Mouse (Mus musculus) lung, adult 2 months (tissue): Measurements from ENCODE around the gene Tmem88b. TPM values are rescaled to one million over a fixed set of nuclear protein-coding genes. Genes with fewer than 3 reads are reported as not detected.

ENCODE experiments used
- DNase-seq: peaks from one replicate; pipeline ENCODE4 v3.0.0; 2022
- H3K4me1 ChIP-seq: fragments of 200-500 bp; 2 replicates; pipeline ENCODE4 v1.6.1; 2011; ENCODE audit warnings: low read length; ENCODE audit not compliant: control insufficient read depth, insufficient read depth
- H3K4me3 ChIP-seq: fragments of 200-500 bp; replicated peaks from 2 replicates; pipeline ENCODE3; 2011; ENCODE audit warnings: low read depth, mild to moderate bottlenecking, control low read depth, low read length; ENCODE audit errors: extremely low read depth
- CTCF ChIP-seq: fragments of 200-500 bp; IDR thresholded peaks from 2 replicates; pipeline ENCODE4 v1.5.1; 2011; ENCODE audit warnings: mild to moderate bottlenecking, low read length, control low read depth; ENCODE audit not compliant: insufficient read depth
- POLR2A ChIP-seq: fragments of 200-500 bp; IDR thresholded peaks from 2 replicates; pipeline ENCODE4 v1.6.1; 2011; ENCODE audit warnings: low read depth, mild to moderate bottlenecking, control low read depth, low read length, borderline replicate concordance; ENCODE audit errors: extremely low read depth
- WGBS: fragments of 180-500 bp; shearing (Covaris S2); methylation state at CpG from one replicate; pipeline ENCODE4 v1.1.7; 2018; 5-methylcytosine and 5-hydroxymethylcytosine counted together
- polyA plus RNA-seq: library from polyadenylated mRNA; depleted of rRNA; stranded (reverse); fragments of >200 nt; gene quantifications from 2 replicates; pipeline ENCODE4 v1.2.3, GENCODE M21; 2012

The Tmem88b gene
- polyA plus RNA-seq, 1 experiment, result 0.38 TPM

DNA sequence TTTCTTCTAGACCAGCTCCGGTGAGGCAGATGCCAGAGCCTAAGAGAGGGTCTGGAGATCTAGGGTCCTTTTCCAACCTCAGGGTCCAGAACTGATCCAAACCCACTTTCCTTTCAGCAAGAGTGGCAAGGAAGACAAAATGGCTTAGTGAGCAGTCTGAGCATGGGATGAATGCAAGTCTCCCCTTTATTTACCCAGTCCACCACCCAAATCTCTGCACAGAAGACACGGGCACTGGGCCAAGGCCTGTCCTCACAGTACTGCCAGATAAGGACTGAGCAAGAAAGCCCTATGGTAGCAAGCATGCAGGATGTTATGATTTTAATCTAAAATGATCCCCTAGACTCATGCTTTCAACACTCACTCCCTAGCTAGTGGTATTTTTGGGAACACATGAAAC lies 7.9 kb downstream of the Tmem88b start:
- no peak for DNase-seq
- Histone ChIP-seq H3K4me3 (no peak overlapping the region), H3K4me1 (peaks cover 9% of the 10 kb centered on the region)
- WGBS, result 63% methylated on average over 2 of the region's 2 CpGs
- no peak for TF ChIP-seq POLR2A
- TF ChIP-seq CTCF, result no peak

- WGBS, result 54% methylated on average over 2 of the region's 2 CpGs
- TF ChIP-seq POLR2A (no peak), CTCF (no peak)
- Histone ChIP-seq H3K4me1 (peaks cover 9% of the 10 kb centered on the region), H3K4me3 (no peak overlapping the region)
- no peak for DNase-seq
Observed at GRCm38 (mm10) chr4:155776704-155777335, 8.9 kb downstream of the Tmem88b start.

DNA sequence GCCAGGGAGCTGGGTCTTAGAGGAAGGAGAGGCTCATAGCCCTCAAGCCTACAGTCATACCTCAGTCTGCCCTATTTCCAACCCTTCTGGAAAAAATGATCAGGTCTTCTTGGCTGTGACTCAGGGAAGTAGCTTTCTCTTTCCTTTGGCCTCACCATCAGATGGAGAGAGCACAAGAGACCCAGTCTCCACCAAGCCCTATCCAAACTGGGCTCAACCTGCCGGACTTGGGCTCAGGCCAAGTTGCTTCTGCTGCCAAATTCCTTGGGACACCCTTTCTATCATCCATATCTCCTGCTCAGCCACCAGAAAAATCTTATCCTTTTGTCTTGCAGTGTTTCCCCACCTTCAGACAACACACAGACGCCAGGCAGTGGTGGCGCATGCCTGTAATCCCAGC lies 9.8 kb downstream of the Tmem88b start:
- TF ChIP-seq CTCF (no peak), POLR2A (no peak)
- DNase-seq, result no peak
- 58% methylated on average over 3 of the region's 3 CpGs for WGBS
- Histone ChIP-seq H3K4me3 (no peak overlapping the region), H3K4me1 (peaks cover 9% of the 10 kb centered on the region)

DNA sequence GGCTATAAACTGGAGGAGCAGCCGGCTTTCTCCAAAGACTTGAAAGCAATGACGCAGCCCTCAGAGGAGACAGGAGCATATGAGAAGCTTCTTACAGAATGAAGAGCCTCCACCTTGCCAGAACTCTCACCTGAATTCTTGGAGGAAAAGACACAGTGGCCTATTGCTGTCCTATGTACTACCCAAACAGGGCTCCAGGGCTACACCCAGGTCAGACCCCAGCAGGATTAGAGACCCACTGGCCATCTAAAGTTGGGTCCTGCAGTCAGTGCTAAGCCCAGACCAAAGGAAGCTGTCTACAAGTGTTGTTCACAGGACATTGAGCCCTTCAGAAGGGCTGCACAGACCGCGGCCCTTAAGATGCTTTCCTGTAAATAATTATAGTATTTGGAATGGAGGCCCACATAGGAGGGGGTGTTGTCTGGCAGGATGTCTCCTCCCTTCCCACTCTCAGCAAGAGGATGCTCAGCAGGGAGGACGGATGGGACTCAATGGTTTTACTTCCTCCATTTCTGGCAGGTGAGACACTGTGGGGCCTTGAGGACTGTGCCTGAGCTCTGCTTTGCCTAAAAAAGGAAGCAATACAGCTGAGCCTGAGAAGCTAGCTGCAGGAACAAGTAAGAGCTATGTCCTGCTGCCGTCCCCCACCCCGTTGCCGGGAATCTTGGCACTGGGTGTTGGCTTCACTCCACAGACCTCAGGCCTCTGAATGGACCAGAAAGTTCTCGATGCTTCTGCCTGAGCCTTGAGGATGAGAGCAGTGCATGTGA lies 10.5 kb downstream of the Tmem88b start:
- H3K4me1 ChIP-seq, result peaks cover 13% of the 10 kb centered on the region
- TF ChIP-seq CTCF, result no peak
- TF ChIP-seq POLR2A, result no peak
- DNase-seq, result no peak
- 15% methylated on average over 9 of the region's 9 CpGs for WGBS
- no peak overlapping the region for H3K4me3 ChIP-seq

GRCm38 (mm10) chr4:155774280-155774754 lies 11.4 kb downstream of the Tmem88b start, which contains the start of gene Vwa1:
Gene Vwa1 (minus strand): TSS chr4:155774698.
- Histone ChIP-seq H3K4me1 (peaks cover 16% of the 10 kb centered on the region), H3K4me3 (peak within 1 kb of the TSS; percentile 50)
- peak; percentile 89; the same call in 1 of the 2 replicates for TF ChIP-seq POLR2A
- no peak for TF ChIP-seq CTCF
- under 1% methylated on average over 35 of the region's 35 CpGs for WGBS
- peak; percentile 91 for DNase-seq

GRCm38 (mm10) chr4:155773335-155774078 lies 12.2 kb downstream of the Tmem88b start:
- 52% methylated on average over 5 of the region's 5 CpGs for WGBS
- no peak for TF ChIP-seq CTCF
- TF ChIP-seq POLR2A, result no peak
- DNase-seq, result no peak
- Histone ChIP-seq H3K4me3 (no peak overlapping the region), H3K4me1 (peaks cover 16% of the 10 kb centered on the region)

DNA sequence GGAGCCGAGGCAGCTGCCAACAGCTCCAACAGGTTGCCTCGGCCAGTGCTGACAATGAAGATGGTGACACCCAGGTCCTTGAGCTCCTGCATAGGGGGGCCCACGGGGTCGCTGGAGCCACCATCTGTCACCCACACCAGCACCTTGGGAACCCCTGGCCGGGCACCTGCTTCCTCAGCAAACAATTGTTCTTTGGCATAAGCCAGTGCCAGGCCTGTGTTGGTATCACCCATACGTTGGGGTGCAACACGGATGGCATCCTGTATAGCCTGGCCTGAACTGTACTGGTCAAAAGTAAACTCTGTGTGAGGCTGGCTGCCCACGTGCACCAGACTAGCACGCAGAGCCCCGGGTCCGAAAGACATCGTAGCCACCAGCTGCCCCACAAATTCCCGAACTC lies 12.9 kb downstream of the Tmem88b start:
- Histone ChIP-seq H3K4me3 (no peak overlapping the region), H3K4me1 (peaks cover 16% of the 10 kb centered on the region)
- WGBS, result 86% methylated on average over 13 of the region's 13 CpGs
- no peak for TF ChIP-seq CTCF
- no peak for TF ChIP-seq POLR2A
- DNase-seq, result no peak

DNA sequence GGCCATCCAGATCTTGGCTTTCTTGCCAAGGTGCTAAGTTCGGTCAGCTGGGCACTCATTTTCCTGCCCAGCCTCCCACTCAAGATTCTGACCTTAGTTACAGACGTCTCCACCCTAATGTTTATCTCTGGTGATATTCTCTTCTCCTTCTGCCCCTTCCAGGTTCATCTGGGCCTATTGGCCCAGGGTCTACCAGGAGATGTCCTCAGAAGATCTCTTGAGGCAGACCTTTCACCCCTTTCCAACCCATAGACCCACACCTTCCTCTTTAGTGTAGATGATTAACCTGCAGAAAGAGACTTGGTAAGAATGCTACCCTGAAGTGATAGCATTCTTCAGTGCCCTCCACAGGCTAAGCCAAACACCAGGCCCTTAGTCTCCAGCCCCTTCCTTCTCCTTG lies 14.0 kb downstream of the Tmem88b start:
- TF ChIP-seq CTCF (no peak), POLR2A (no peak)
- no peak for DNase-seq
- WGBS, result 61% methylated on average over 2 of the region's 2 CpGs
- H3K4me3 ChIP-seq, result no peak overlapping the region
- peaks cover 16% of the 10 kb centered on the region for H3K4me1 ChIP-seq

DNA sequence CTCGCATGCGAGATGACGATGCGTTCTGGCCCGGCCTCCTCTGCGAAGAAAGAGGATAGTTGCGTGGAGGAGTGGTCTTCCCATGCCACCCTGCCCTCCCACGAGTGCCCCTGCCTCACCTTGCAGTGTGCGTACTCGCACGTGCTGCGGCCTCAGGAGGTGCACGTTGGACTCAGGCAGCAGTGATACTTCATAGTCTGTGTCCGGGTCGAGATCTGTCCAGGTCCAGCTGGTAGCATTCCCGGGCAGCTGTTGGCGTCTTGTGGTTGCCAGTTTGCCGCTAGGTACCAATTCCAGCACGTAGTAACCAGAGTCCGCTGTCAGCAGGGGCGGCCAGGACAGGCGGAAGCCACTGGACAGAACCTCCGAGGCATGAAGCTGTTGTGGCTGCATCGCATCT lies 15.0 kb downstream of the Tmem88b start:
- Histone ChIP-seq H3K4me3 (no peak overlapping the region), H3K4me1 (peaks cover 12% of the 10 kb centered on the region)
- TF ChIP-seq POLR2A (no peak), CTCF (no peak)
- no peak for DNase-seq
- WGBS, result 52% methylated on average over 24 of the region's 24 CpGs

DNA sequence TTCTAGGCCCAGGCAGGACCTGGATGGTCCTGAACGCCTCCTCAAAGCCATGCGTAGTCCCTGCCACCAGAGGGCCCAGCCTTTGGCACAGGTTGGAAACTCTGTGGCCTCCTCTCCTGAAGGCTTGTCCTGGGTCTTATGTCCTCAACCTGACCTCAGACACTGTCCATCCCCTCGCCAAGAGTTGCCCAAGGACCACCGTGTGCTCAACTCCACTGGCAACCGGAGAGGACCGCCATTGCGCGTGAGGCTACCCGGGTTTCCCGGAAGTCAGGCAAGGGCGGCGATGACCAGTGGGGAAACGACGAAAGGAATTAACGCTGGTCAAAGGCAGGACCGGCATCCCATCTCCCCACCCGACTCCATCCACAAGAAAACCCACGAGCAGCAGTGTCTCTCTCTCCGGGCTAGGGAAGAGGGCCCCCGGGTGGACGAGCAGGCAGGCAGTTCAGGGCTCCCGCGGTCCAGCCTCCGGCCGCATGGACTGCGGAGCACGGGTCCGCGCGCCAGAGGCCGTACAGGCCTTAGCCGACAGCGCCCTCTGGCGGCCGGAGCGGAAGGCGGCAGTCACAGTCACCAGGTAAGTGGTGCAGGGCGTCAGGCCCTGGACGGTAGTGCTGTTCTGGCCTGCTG lies 15.7 kb downstream of the Tmem88b start:
- peaks cover 7% of the 10 kb centered on the region for H3K4me1 ChIP-seq
- WGBS, result under 1% methylated on average over 39 of the region's 39 CpGs
- peak; percentile 62 for TF ChIP-seq POLR2A
- TF ChIP-seq CTCF, result peak; percentile 87
- peak overlapping the region; percentile 72 for H3K4me3 ChIP-seq
- DNase-seq, result peak; percentile 91
